Mouse (Mus musculus) liver, embryonic 14.5 days (tissue): Measurements from ENCODE around the gene Ccl1.

Experiments used
- CTCF ChIP-seq: IDR thresholded peaks from 2 replicates; pipeline ENCODE4 v1.5.1; 2016; ENCODE audit warnings: antibody characterized with exemption, low read depth, control low read depth
- EP300 ChIP-seq: IDR thresholded peaks from 2 replicates; pipeline ENCODE4 v1.6.1; 2016; ENCODE audit warnings: antibody characterized with exemption, low read depth

DNA sequence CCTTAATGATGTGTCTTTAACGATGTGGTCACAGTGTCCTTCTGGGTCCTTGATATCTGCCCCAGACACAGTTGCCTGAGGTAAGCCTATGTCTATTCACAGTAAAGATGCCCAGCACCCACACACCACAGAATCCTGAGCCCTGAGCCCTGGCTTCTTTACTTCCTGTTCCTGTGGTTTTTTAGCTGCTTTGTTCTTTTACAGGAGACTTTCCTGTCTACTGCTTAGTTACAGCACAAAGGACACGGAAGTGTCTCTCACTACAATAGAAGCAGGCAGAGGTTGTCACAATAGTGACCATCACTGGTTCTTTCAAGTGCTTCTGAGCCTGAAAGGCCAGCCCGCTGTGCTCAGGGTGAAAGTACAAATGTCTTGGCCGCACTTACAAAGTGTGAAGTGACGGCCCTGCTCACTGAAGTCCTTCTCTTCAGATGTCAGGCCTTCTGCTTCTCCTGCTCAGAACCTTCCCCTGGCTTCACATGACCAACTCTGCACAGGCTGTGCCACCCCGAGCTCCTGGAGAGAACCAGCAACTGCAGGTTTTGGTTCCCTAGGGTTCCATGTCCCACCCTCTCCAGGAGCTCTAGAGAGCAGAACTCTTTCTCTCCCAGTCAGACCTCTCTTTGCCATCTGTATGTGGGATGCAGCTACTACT lies 122.1 kb downstream of the Ccl1 start:
- no peak for TF ChIP-seq EP300
- TF ChIP-seq CTCF: no peak
